Mouse (Mus musculus) midbrain, embryonic 16.5 days (tissue): ENCODE data around the gene Abca5. TPM values are rescaled to one million over a fixed set of nuclear protein-coding genes. Genes with fewer than 3 reads are reported as not detected.

Source experiments
- ATAC-seq: fragments of 200-750 bp; cut with Nextera tagmentation; 2 replicates; pipeline ENCODE4 v1.8.0; 2017; ENCODE audit warnings: moderate TSS enrichment
- H3K27ac ChIP-seq: fragments of 300-500 bp; sonication (generic); 2 replicates; pipeline ENCODE4 v1.5.1; 2014; ENCODE audit warnings: mild to moderate bottlenecking, low read length, mixed read lengths
- H3K27me3 ChIP-seq: fragments of 300-500 bp; sonication (generic); 2 replicates; pipeline ENCODE4 v1.6.1; 2014; ENCODE audit warnings: low read depth, low read length, mixed read lengths; ENCODE audit not compliant: control insufficient read depth, insufficient read depth
- H3K36me3 ChIP-seq: fragments of 300-500 bp; sonication (generic); 2 replicates; pipeline ENCODE4 v1.6.1; 2014; ENCODE audit warnings: mild to moderate bottlenecking, low read length, moderate library complexity, mixed read lengths; ENCODE audit not compliant: control insufficient read depth, insufficient read depth
- H3K4me1 ChIP-seq: fragments of 300-500 bp; sonication (generic); 2 replicates; pipeline ENCODE4 v1.6.1; 2014; ENCODE audit warnings: mild to moderate bottlenecking, low read length, mixed read lengths; ENCODE audit not compliant: control insufficient read depth, insufficient read depth
- H3K4me2 ChIP-seq: fragments of 300-500 bp; sonication (generic); 2 replicates; pipeline ENCODE4 v1.6.1; 2014; ENCODE audit warnings: mild to moderate bottlenecking, low read length, mixed read lengths
- H3K4me3 ChIP-seq: fragments of 300-500 bp; sonication (generic); 2 replicates; pipeline ENCODE4 v1.5.1; 2014; ENCODE audit warnings: low read depth, mild to moderate bottlenecking, low read length, moderate library complexity, mixed read lengths
- H3K9ac ChIP-seq: fragments of 300-500 bp; sonication (generic); 2 replicates; pipeline ENCODE4 v1.6.1; 2014; ENCODE audit warnings: low read depth, low read length, mixed read lengths
- H3K9me3 ChIP-seq: fragments of 300-500 bp; sonication (generic); replicated peaks from 2 replicates; pipeline ENCODE4 v1.6.1; 2014; ENCODE audit warnings: mild to moderate bottlenecking, low read length, mixed read lengths; ENCODE audit not compliant: control insufficient read depth, poor library complexity, severe bottlenecking
- WGBS: fragments of 180-500 bp; shearing (Covaris S2); extraction: QIAGEN DNeasy Blood & Tissue Kit; methylation state at CpG from one replicate; pipeline ENCODE4 v1.1.7; 2014; 5-methylcytosine and 5-hydroxymethylcytosine counted together
- polyA plus RNA-seq: library from polyadenylated mRNA; unstranded; fragments of >200 nt; fragmentation: Nextera tagmentation; extraction: Ambion mirVana; gene quantifications from 2 replicates; pipeline ENCODE4 v1.2.1, GENCODE M21; 2015

Gene Abca5
- polyA plus RNA-seq, 1 experiment from 2014 or later = 10.2 TPM

- no peak overlapping the region for H3K4me3 ChIP-seq
- H3K27me3 ChIP-seq = no peaks in the 10 kb centered on the region
- H3K4me1 ChIP-seq = no peaks in the 10 kb centered on the region
- H3K9me3 ChIP-seq = no peaks in the 10 kb centered on the region
- no peak overlapping the region for H3K9ac ChIP-seq
- ATAC-seq = no peak
- 81% methylated on average over 6 of the region's 6 CpGs for WGBS
- 0 out of 2 replicates have a peak, but pooled peaks cover under 1% of the 10 kb centered on the region for H3K36me3 ChIP-seq
- H3K4me2 ChIP-seq = no peak overlapping the region
- no peak overlapping the region for H3K27ac ChIP-seq
Observed at GRCm38 (mm10) chr11:110330093-110330492, 7.4 kb downstream of the Abca5 start.

GRCm38 (mm10) chr11:110322266-110322665, 15.2 kb downstream of the Abca5 start:
- H3K4me2 ChIP-seq = no peak overlapping the region
- no peak overlapping the region for H3K9ac ChIP-seq
- H3K4me1 ChIP-seq = no peaks in the 10 kb centered on the region
- 22% methylated on average over 8 of the region's 8 CpGs for WGBS
- no peak for ATAC-seq
- H3K4me3 ChIP-seq = no peak overlapping the region
- H3K36me3 ChIP-seq = 0 out of 2 replicates have a peak, but pooled peaks cover 2% of the 10 kb centered on the region
- H3K9me3 ChIP-seq = no peaks in the 10 kb centered on the region
- H3K27me3 ChIP-seq = no peaks in the 10 kb centered on the region
- H3K27ac ChIP-seq = no peak overlapping the region

- Histone ChIP-seq H3K27ac (no peak overlapping the region), H3K4me3 (no peak overlapping the region), H3K4me2 (no peak overlapping the region), H3K36me3 (no peaks in the 10 kb centered on the region; the same call in 1 of the 2 replicates), H3K4me1 (no peaks in the 10 kb centered on the region), H3K9me3 (no peaks in the 10 kb centered on the region), H3K27me3 (no peaks in the 10 kb centered on the region), H3K9ac (no peak overlapping the region)
- no peak for ATAC-seq
- 78% methylated on average over 12 of the region's 12 CpGs for WGBS
Observed at GRCm38 (mm10) chr11:110306475-110307168, 30.9 kb downstream of the Abca5 start.

GRCm38 (mm10) chr11:110303411-110303810, 34.1 kb downstream of the Abca5 start:
- Histone ChIP-seq H3K27ac (no peak overlapping the region), H3K4me1 (no peaks in the 10 kb centered on the region), H3K36me3 (no peaks in the 10 kb centered on the region), H3K4me2 (no peak overlapping the region), H3K4me3 (no peak overlapping the region), H3K27me3 (no peaks in the 10 kb centered on the region), H3K9ac (no peak overlapping the region), H3K9me3 (no peaks in the 10 kb centered on the region)
- WGBS = 32% methylated on average over 3 of the region's 3 CpGs
- ATAC-seq = no peak

GRCm38 (mm10) chr11:110297917-110298533, 39.5 kb downstream of the Abca5 start:
- Histone ChIP-seq H3K27ac (no peak overlapping the region), H3K4me3 (no peak overlapping the region), H3K4me1 (no peaks in the 10 kb centered on the region), H3K4me2 (no peak overlapping the region), H3K27me3 (no peaks in the 10 kb centered on the region), H3K9me3 (no peaks in the 10 kb centered on the region), H3K9ac (no peak overlapping the region), H3K36me3 (0 out of 2 replicates have a peak, but pooled peaks cover 2% of the 10 kb centered on the region)
- ATAC-seq = no peak
- WGBS = 76% methylated on average over 13 of the region's 13 CpGs

- H3K4me1 ChIP-seq = no peaks in the 10 kb centered on the region
- no peak overlapping the region for H3K27ac ChIP-seq
- no peaks in the 10 kb centered on the region for H3K27me3 ChIP-seq
- no peaks in the 10 kb centered on the region for H3K9me3 ChIP-seq
- H3K9ac ChIP-seq = no peak overlapping the region
- H3K36me3 ChIP-seq = peaks cover 14% of the 10 kb centered on the region; the same call in 1 of the 2 replicates
- no peak for ATAC-seq
- WGBS = 76% methylated on average over 2 of the region's 2 CpGs
- H3K4me3 ChIP-seq = no peak overlapping the region
- no peak overlapping the region for H3K4me2 ChIP-seq
Observed at GRCm38 (mm10) chr11:110290586-110290985, 46.9 kb downstream of the Abca5 start.

- Histone ChIP-seq H3K27ac (no peak overlapping the region), H3K9me3 (no peaks in the 10 kb centered on the region), H3K9ac (no peak overlapping the region), H3K36me3 (peaks cover 12% of the 10 kb centered on the region; the same call in 1 of the 2 replicates), H3K4me2 (no peak overlapping the region), H3K27me3 (no peaks in the 10 kb centered on the region), H3K4me1 (no peaks in the 10 kb centered on the region), H3K4me3 (no peak overlapping the region)
- no peak for ATAC-seq
- WGBS = 84% methylated on average over 3 of the region's 3 CpGs
Observed at GRCm38 (mm10) chr11:110288423-110288822, 49.1 kb downstream of the Abca5 start.

GRCm38 (mm10) chr11:110287694-110288093, 49.8 kb downstream of the Abca5 start:
- Histone ChIP-seq H3K9ac (no peak overlapping the region), H3K36me3 (peaks cover 12% of the 10 kb centered on the region; the same call in 1 of the 2 replicates), H3K27me3 (no peaks in the 10 kb centered on the region), H3K9me3 (no peaks in the 10 kb centered on the region), H3K27ac (no peak overlapping the region), H3K4me2 (no peak overlapping the region), H3K4me3 (no peak overlapping the region), H3K4me1 (no peaks in the 10 kb centered on the region)
- WGBS = 78% methylated on average over 9 of the region's 9 CpGs
- ATAC-seq = no peak

- Histone ChIP-seq H3K4me3 (no peak overlapping the region), H3K36me3 (peaks cover 6% of the 10 kb centered on the region; the same call in 1 of the 2 replicates), H3K27ac (no peak overlapping the region), H3K27me3 (no peaks in the 10 kb centered on the region), H3K9ac (no peak overlapping the region), H3K4me1 (no peaks in the 10 kb centered on the region), H3K4me2 (no peak overlapping the region), H3K9me3 (no peaks in the 10 kb centered on the region)
- WGBS = 76% methylated on average over 3 of the region's 3 CpGs
- ATAC-seq = no peak
Observed at GRCm38 (mm10) chr11:110286331-110286730, 51.2 kb downstream of the Abca5 start.
